In genomic region chr16:35918721-35919543, GRCm38 (mm10) we compare ENCODE assay signal across 14 mouse cellular contexts. TPM values are rescaled to one million over a fixed set of nuclear protein-coding genes. Genes with fewer than 3 reads are reported as not detected.
DNase-seq lines count a peak whose midpoint lies in the region; ATAC-seq and TF ChIP-seq lines count a peak whose summit lies in the region.
"Had no signal": no experiment of that assay in that cellular context is flagged by ENCODE, and none has a peak within 500 bp of the region (broad histone marks: within the 10 kb centered on the region; RNA-seq: fewer than 3 reads in every experiment).

No protein-coding gene starts in this region.

- TF ChIP-seq CTCF in heart, adult 2 months (IDR thresholded peaks at IDR 0.05): no peak
- TF ChIP-seq CTCF in ES-Bruce4 (IDR thresholded peaks at IDR 0.05; ENCODE audit: low read depth, low read length): no peak
- no peak for TF ChIP-seq CTCF in lung, postnatal 0 days (IDR thresholded peaks at IDR 0.05)

- intact Hi-C loops in heart, adult 2 months (cut with DNase I): no loop called here
- intact Hi-C loops in heart, postnatal 10 days (cut with DNase I): no loop called here

- no peaks in the 10 kb centered on the region for H3K9me3 ChIP-seq in ES-Bruce4 (replicated peaks; ENCODE audit: control insufficient read depth, insufficient read depth, low read length, poor library complexity, severe bottlenecking)
- H3K9me3 ChIP-seq in lung, postnatal 0 days (ENCODE audit: low read length): no peaks in the 10 kb centered on the region
- H3K9me3 ChIP-seq in midbrain, embryonic 14.5 days (ENCODE audit: control insufficient read depth, low read length): no peaks in the 10 kb centered on the region
- H3K9me3 ChIP-seq: lung, embryonic 15.5 days; neural tube, embryonic 13.5 days had no signal

- TF ChIP-seq EP300 in heart, adult 2 months (IDR thresholded peaks at IDR 0.05; ENCODE audit: insufficient read depth, low read depth, low read length): no peak
- no peak for TF ChIP-seq EP300 in ES-Bruce4 (IDR thresholded peaks at IDR 0.05; ENCODE audit: insufficient read depth, low read depth, low read length)
- TF ChIP-seq EP300 in lung, postnatal 0 days (IDR thresholded peaks at IDR 0.05): no peak

- peak overlapping the region; percentile 6; the same call in 1 of the 2 replicates for H3K27ac ChIP-seq in heart, adult 2 months
- peak overlapping the region; percentile 24; the same call in 1 of the 2 replicates for H3K27ac ChIP-seq in ES-Bruce4 (ENCODE audit: insufficient read depth, low read length)
- no peak overlapping the region for H3K27ac ChIP-seq in lung, postnatal 0 days (ENCODE audit: low read length)
- no peak overlapping the region for H3K27ac ChIP-seq in midbrain, embryonic 14.5 days (replicated peaks; ENCODE audit: low read depth, low read length)
- H3K27ac ChIP-seq: hindbrain, postnatal 0 days; lung, embryonic 15.5 days; neural tube, embryonic 13.5 days had no signal

- no peaks in the 10 kb centered on the region for H3K36me3 ChIP-seq in heart, adult 2 months (ENCODE audit: control insufficient read depth, insufficient read depth, low read length)
- no peaks in the 10 kb centered on the region for H3K36me3 ChIP-seq in ES-Bruce4 (ENCODE audit: control insufficient read depth, insufficient read depth, low read length, poor library complexity, severe bottlenecking)
- no peaks in the 10 kb centered on the region for H3K36me3 ChIP-seq in lung, postnatal 0 days (ENCODE audit: insufficient read depth, low read length)
- H3K36me3 ChIP-seq in splenic B cell, adult 2 months (ENCODE audit: control insufficient read depth, insufficient read depth, low read length, poor library complexity, severe bottlenecking): no peaks in the 10 kb centered on the region
- H3K36me3 ChIP-seq in midbrain, embryonic 14.5 days (ENCODE audit: control insufficient read depth, insufficient read depth, low read length): no peaks in the 10 kb centered on the region
- H3K36me3 ChIP-seq: lung, embryonic 15.5 days; neural tube, embryonic 13.5 days had no signal

- 62% methylated on average over 6 of the region's 6 CpGs for WGBS in heart, adult 2 months
- 81% methylated on average over 6 of the region's 6 CpGs for WGBS in lung, postnatal 0 days
- 88% methylated on average over 6 of the region's 6 CpGs for WGBS in midbrain, embryonic 14.5 days

- H3K27me3 ChIP-seq in heart, adult 2 months (ENCODE audit: control insufficient read depth, insufficient read depth, low read length): no peaks in the 10 kb centered on the region
- H3K27me3 ChIP-seq in ES-Bruce4 (ENCODE audit: control insufficient read depth, insufficient read depth, low read length, poor library complexity, severe bottlenecking): no peaks in the 10 kb centered on the region
- no peaks in the 10 kb centered on the region for H3K27me3 ChIP-seq in lung, postnatal 0 days (replicated peaks; ENCODE audit: insufficient read depth, low read length)
- no peaks in the 10 kb centered on the region for H3K27me3 ChIP-seq in splenic B cell, adult 2 months (ENCODE audit: control insufficient read depth, insufficient read depth, low read length, poor library complexity, severe bottlenecking)
- no peaks in the 10 kb centered on the region for H3K27me3 ChIP-seq in midbrain, embryonic 14.5 days (ENCODE audit: control insufficient read depth, insufficient read depth, low read length)
- H3K27me3 ChIP-seq: lung, embryonic 15.5 days; neural tube, embryonic 13.5 days had no signal

- no peak overlapping the region for H3K9ac ChIP-seq in heart, adult 2 months (ENCODE audit: low read depth, low read length)
- H3K9ac ChIP-seq in ES-Bruce4 (ENCODE audit: low read depth, poor library complexity, severe bottlenecking): no peak overlapping the region
- H3K9ac ChIP-seq in lung, postnatal 0 days (replicated peaks; ENCODE audit: low read depth): no peak overlapping the region
- H3K9ac ChIP-seq in midbrain, embryonic 14.5 days (replicated peaks; ENCODE audit: low read length): no peak overlapping the region
- H3K9ac ChIP-seq: forebrain, postnatal 0 days; lung, embryonic 15.5 days; neural tube, embryonic 13.5 days had no signal

- no peak for TF ChIP-seq POLR2A in heart, adult 2 months (IDR thresholded peaks at IDR 0.05; ENCODE audit: insufficient read depth, low read depth, low read length)
- TF ChIP-seq POLR2A in ES-Bruce4 (IDR thresholded peaks at IDR 0.05; ENCODE audit: insufficient read depth, low read length): no peak

- no peak for ATAC-seq in lung, postnatal 0 days
- no peak for ATAC-seq in midbrain, embryonic 14.5 days (ENCODE audit: low FRiP score, low TSS enrichment)
- ATAC-seq: forebrain, postnatal 0 days; hindbrain, postnatal 0 days had no signal

- H3K4me2 ChIP-seq in lung, postnatal 0 days (replicated peaks; ENCODE audit: low read depth, low read length): no peak overlapping the region
- no peak overlapping the region for H3K4me2 ChIP-seq in midbrain, embryonic 14.5 days (ENCODE audit: low read length)
- H3K4me2 ChIP-seq: heart, embryonic 11.5 days; lung, embryonic 15.5 days; neural tube, embryonic 13.5 days had no signal

- no peak for DNase-seq in heart, adult 2 months
- DNase-seq in heart, postnatal 10 days: no peak
- DNase-seq in lung, postnatal 0 days (ENCODE audit: low spot score): peak; percentile 11
- peak; percentile 49 for DNase-seq in splenic B cell, adult 2 months (ENCODE audit: low read depth, low spot score)
- DNase-seq in midbrain, embryonic 14.5 days: no peak
- no peak for DNase-seq in right cerebral cortex, adult 2 months (ENCODE audit: low spot score in 2 of 2)
- DNase-seq in cerebellum, postnatal 25 days: no peak
- DNase-seq: embryo, embryonic 11 days; forebrain, postnatal 0 days had no signal

- H3K4me3 ChIP-seq in heart, adult 2 months: no peak overlapping the region
- no peak overlapping the region for H3K4me3 ChIP-seq in ES-Bruce4 (ENCODE audit: low read depth, low read length)
- H3K4me3 ChIP-seq in lung, postnatal 0 days (ENCODE audit: low read depth, low read length): no peak overlapping the region
- no peak overlapping the region for H3K4me3 ChIP-seq in midbrain, embryonic 14.5 days (replicated peaks; ENCODE audit: low read depth, low read length)
- H3K4me3 ChIP-seq: lung, embryonic 15.5 days; neural tube, embryonic 13.5 days had no signal

- H3K79me2 ChIP-seq in heart, adult 2 months (replicated peaks; ENCODE audit: control insufficient read depth, insufficient read depth, low read length): no peaks in the 10 kb centered on the region

- H3K4me1 ChIP-seq in heart, adult 2 months (ENCODE audit: control insufficient read depth, insufficient read depth, low read length): peaks cover 1% of the 10 kb centered on the region
- H3K4me1 ChIP-seq in ES-Bruce4 (ENCODE audit: control insufficient read depth, insufficient read depth, low read length): no peaks in the 10 kb centered on the region
- H3K4me1 ChIP-seq in lung, postnatal 0 days (ENCODE audit: insufficient read depth, low read depth, low read length): no peaks in the 10 kb centered on the region
- H3K4me1 ChIP-seq in midbrain, embryonic 14.5 days (ENCODE audit: control insufficient read depth, insufficient read depth, low read length): no peaks in the 10 kb centered on the region
- H3K4me1 ChIP-seq: lung, embryonic 15.5 days; neural tube, embryonic 13.5 days had no signal

RNA-seq across cellular contexts. Expression of gene Parp9, which starts 19.3 kb away (rescaled TPM):
- 1 to 10 TPM; 9.3 to 9.8 TPM for total RNA-seq in heart, adult 2 months (2021)
- polyA plus RNA-seq in heart, adult 2 months (2012; rRNA removed): 6.5 and 11.1 TPM in 2 replicates
- total RNA-seq in heart, postnatal 10 days (2021): 10 to 100 TPM; 11.1 to 14.4 TPM
- polyA plus RNA-seq in ES-Bruce4 (2011; ENCODE audit: insufficient read depth, insufficient read length, low read depth, missing spikeins): 22.0 and 22.5 TPM in 2 replicates
- polyA plus RNA-seq in lung, postnatal 0 days (2015; fragmentation: Nextera tagmentation; extraction: Ambion mirVana): 14.2 and 14.6 TPM in 2 replicates
- 0.30 and 3.3 TPM in 2 replicates for polyA plus RNA-seq in midbrain, embryonic 14.5 days (2014; fragmentation: Nextera tagmentation; extraction: Ambion mirVana)

RNA-seq across cellular contexts. Expression of gene Dtx3l, which starts 20.0 kb away (rescaled TPM):
- 1 to 10 TPM; 8.6 to 8.9 TPM for total RNA-seq in heart, adult 2 months (2021)
- 5.9 and 8.9 TPM in 2 replicates for polyA plus RNA-seq in heart, adult 2 months (2012; rRNA removed)
- 10 to 100 TPM in 1 of 2 experiments, 1 to 10 TPM in 1; 9.3 to 12.7 TPM for total RNA-seq in heart, postnatal 10 days (2021)
- polyA plus RNA-seq in ES-Bruce4 (2011; ENCODE audit: insufficient read depth, insufficient read length, low read depth, missing spikeins): 11.2 and 12.1 TPM in 2 replicates
- polyA plus RNA-seq in lung, postnatal 0 days (2015; fragmentation: Nextera tagmentation; extraction: Ambion mirVana): 6.2 and 6.4 TPM in 2 replicates
- 0.55 and 2.8 TPM in 2 replicates for polyA plus RNA-seq in midbrain, embryonic 14.5 days (2014; fragmentation: Nextera tagmentation; extraction: Ambion mirVana)

RNA-seq across cellular contexts. Expression of gene Parp14, which starts 47.6 kb away (rescaled TPM):
- total RNA-seq in heart, adult 2 months (2021): 10 to 100 TPM in 1 of 2 experiments, 1 to 10 TPM in 1; 9.9 to 11.3 TPM
- polyA plus RNA-seq in heart, adult 2 months (2012; rRNA removed): 3.8 and 5.9 TPM in 2 replicates
- total RNA-seq in heart, postnatal 10 days (2021): 1 to 10 TPM; 6.7 to 9.7 TPM
- 5.4 and 5.7 TPM in 2 replicates for polyA plus RNA-seq in ES-Bruce4 (2011; ENCODE audit: insufficient read depth, insufficient read length, low read depth, missing spikeins)
- 2.9 and 3.8 TPM in 2 replicates for polyA plus RNA-seq in lung, postnatal 0 days (2015; fragmentation: Nextera tagmentation; extraction: Ambion mirVana)
- polyA plus RNA-seq in midbrain, embryonic 14.5 days (2014; fragmentation: Nextera tagmentation; extraction: Ambion mirVana): 0.09 and 0.62 TPM in 2 replicates

RNA-seq across cellular contexts. Expression of gene Kpna1, which starts 59.6 kb away (rescaled TPM):
- total RNA-seq in heart, adult 2 months (2021): 100 to 1,000 TPM; 112 to 128 TPM
- polyA plus RNA-seq in heart, adult 2 months (2012; rRNA removed): 18.7 and 40.3 TPM in 2 replicates
- total RNA-seq in heart, postnatal 10 days (2021): 100 to 1,000 TPM in 1 of 2 experiments, 10 to 100 TPM in 1; 96.9 to 104 TPM
- polyA plus RNA-seq in ES-Bruce4 (2011; ENCODE audit: insufficient read depth, insufficient read length, low read depth, missing spikeins): 93.0 and 103 TPM in 2 replicates
- polyA plus RNA-seq in lung, postnatal 0 days (2015; fragmentation: Nextera tagmentation; extraction: Ambion mirVana): 16.7 and 19.0 TPM in 2 replicates
- 73.4 and 104 TPM in 2 replicates for polyA plus RNA-seq in midbrain, embryonic 14.5 days (2014; fragmentation: Nextera tagmentation; extraction: Ambion mirVana)

Comparison
In these comparisons a context has a peak if more than half of its experiments do, and no peak if none do; other contexts are left out.
1. DNase-seq: peak in lung, postnatal 0 days (single experiment) and splenic B cell, adult 2 months (single experiment); none in heart, adult 2 months (0 of 2), heart, postnatal 10 days (0 of 2), midbrain, embryonic 14.5 days (single experiment), right cerebral cortex, adult 2 months (0 of 2) and cerebellum, postnatal 25 days (0 of 2).
2. H3K27ac ChIP-seq: peak in heart, adult 2 months (single experiment) and ES-Bruce4 (single experiment); none in lung, postnatal 0 days (single experiment) and midbrain, embryonic 14.5 days (single experiment).